ENCODE assay signal across 19 mouse cellular contexts in the genomic region with DNA sequence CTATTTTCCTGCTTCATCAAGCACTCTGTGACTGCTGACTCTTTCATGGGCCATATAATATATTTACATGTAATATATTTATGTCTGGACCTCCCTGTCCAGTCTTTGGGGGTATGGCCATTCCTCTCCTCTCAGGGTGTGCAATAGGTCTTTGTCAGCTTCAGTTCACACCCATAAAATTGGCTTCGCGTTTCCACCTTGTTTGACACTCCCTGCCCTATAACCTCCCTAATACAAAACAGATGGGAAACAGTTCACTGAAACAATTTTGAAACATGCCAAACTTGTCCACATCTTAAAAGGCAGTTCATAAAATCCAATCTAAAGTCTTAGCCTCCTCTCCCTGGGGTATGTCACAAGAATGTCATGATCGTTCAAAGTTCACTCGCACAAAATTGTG.
DNase-seq lines count a peak whose midpoint lies in the region; ATAC-seq and TF ChIP-seq lines count a peak whose summit lies in the region.
"Had no signal": no experiment of that assay in that cellular context is flagged by ENCODE, and none has a peak within 500 bp of the region (broad histone marks: within the 10 kb centered on the region; RNA-seq: fewer than 3 reads in every experiment).

No protein-coding gene starts in this region.

- peak; percentile 39 for DNase-seq in 3T3-L1 (ENCODE audit: low read depth, low spot score)
- peak; percentile 16 for DNase-seq in Muller cell, postnatal 12 days (ENCODE audit: inconsistent ontology term)
- peak; percentile 41 for DNase-seq in embryo, embryonic 9.5 days (ENCODE audit: extremely low spot score)
- DNase-seq in limb, embryonic 14.5 days (ENCODE audit: low spot score) = peak; percentile 22
- no peak for DNase-seq in heart, postnatal 14 days
- DNase-seq in adrenal gland, adult 18-20 months (ENCODE audit: low spot score in 2 of 2) = no peak
- DNase-seq: cerebellum, adult 2 months; gastrocnemius, postnatal 14 days; kidney, adult 8-10 months; layer of hippocampus, postnatal 36 days; lung, adult 2 months; right cerebral cortex, postnatal 14 days; thymus, adult 2 months had no signal

- no peaks in the 10 kb centered on the region for H3K27me3 ChIP-seq in limb, embryonic 14.5 days (ENCODE audit: control insufficient read depth, insufficient read depth, low read length)
- H3K27me3 ChIP-seq: heart, embryonic 15.5 days; megakaryocyte, embryonic 14.5 days had no signal

- ATAC-seq in limb, embryonic 14.5 days (ENCODE audit: low FRiP score, low read depth) = no peak
- ATAC-seq in erythroblast, adult 5-6 weeks (replicated peaks; ENCODE audit: low FRiP score, poor library complexity, severe bottlenecking) = no peak
- ATAC-seq: activated CD4-positive, CD25-positive, alpha-beta regulatory T cell, adult 4 months had no signal

- no peak overlapping the region for H3K4me2 ChIP-seq in limb, embryonic 14.5 days (replicated peaks; ENCODE audit: low read depth, low read length, severe bottlenecking)
- H3K4me2 ChIP-seq: heart, embryonic 15.5 days; liver, embryonic 11.5 days had no signal

- 0 out of 2 replicates have a peak, but pooled peaks cover 3% of the 10 kb centered on the region for H3K4me1 ChIP-seq in limb, embryonic 14.5 days (ENCODE audit: control insufficient read depth, insufficient read depth, low read length)
- H3K4me1 ChIP-seq: heart, embryonic 15.5 days; megakaryocyte, embryonic 14.5 days had no signal

- H3K4me3 ChIP-seq in limb, embryonic 14.5 days (replicated peaks; ENCODE audit: low read length) = no peak overlapping the region
- H3K4me3 ChIP-seq: heart, embryonic 15.5 days; layer of hippocampus, adult 2 months; megakaryocyte, embryonic 14.5 days had no signal

- WGBS in limb, embryonic 14.5 days = 16% methylated on average over 4 of the region's 4 CpGs

- no peaks in the 10 kb centered on the region for H3K9me3 ChIP-seq in limb, embryonic 14.5 days (ENCODE audit: control insufficient read depth, low read length)
- H3K9me3 ChIP-seq: heart, embryonic 15.5 days had no signal

- H3K27ac ChIP-seq in limb, embryonic 14.5 days (replicated peaks; ENCODE audit: low read depth, low read length) = no peak overlapping the region
- H3K27ac ChIP-seq: heart, embryonic 15.5 days; layer of hippocampus, adult 2 months had no signal

- intact Hi-C loops in heart, postnatal 14 days (cut with DNase I) = no loop called here

- no peaks in the 10 kb centered on the region for H3K36me3 ChIP-seq in limb, embryonic 14.5 days (ENCODE audit: control insufficient read depth, insufficient read depth, low read length)
- H3K36me3 ChIP-seq: heart, embryonic 15.5 days had no signal

- no peak for TF ChIP-seq POLR2A in limb, embryonic 14.5 days (IDR thresholded peaks at IDR 0.05; ENCODE audit: borderline replicate concordance, extremely low read depth, insufficient read depth, insufficient read length)

- H3K9ac ChIP-seq in limb, embryonic 14.5 days (ENCODE audit: low read depth, low read length, severe bottlenecking) = no peak overlapping the region
- H3K9ac ChIP-seq: heart, embryonic 15.5 days had no signal

Comparison
In these comparisons a context has a peak if more than half of its experiments do, and no peak if none do; other contexts are left out.
1. DNase-seq: peak in 3T3-L1 (single experiment), Muller cell, postnatal 12 days (single experiment), embryo, embryonic 9.5 days (single experiment) and limb, embryonic 14.5 days (single experiment); none in heart, postnatal 14 days (0 of 2) and adrenal gland, adult 18-20 months (0 of 2).